ENCODE assay signal across 20 mouse cellular contexts in the genomic region with DNA sequence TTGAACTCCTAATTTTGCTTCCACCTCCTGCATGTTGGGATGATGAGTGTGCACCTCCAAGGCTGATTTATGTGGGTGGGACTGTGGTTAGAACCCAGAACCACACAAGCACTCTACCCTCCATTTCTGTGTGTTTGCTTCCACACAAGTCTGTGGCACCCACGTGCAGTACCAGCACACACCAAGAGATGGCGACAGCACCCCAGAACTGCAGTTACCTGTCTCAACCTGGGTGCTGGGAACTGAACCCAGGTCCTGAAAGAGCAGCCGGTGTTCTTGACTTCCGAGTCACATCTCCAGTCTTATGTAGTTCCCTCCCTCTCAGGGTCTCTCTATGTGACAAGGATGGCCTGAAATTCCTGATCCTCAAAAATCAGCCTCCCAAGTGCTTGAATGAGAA. TPM values are rescaled to one million over a fixed set of nuclear protein-coding genes. Genes with fewer than 3 reads are reported as not detected.
DNase-seq lines count a peak whose midpoint lies in the region; ATAC-seq and TF ChIP-seq lines count a peak whose summit lies in the region.
"Had no signal": no experiment of that assay in that cellular context is flagged by ENCODE, and none has a peak within 500 bp of the region (broad histone marks: within the 10 kb centered on the region; RNA-seq: fewer than 3 reads in every experiment).

No protein-coding gene starts in this region.

- TF ChIP-seq POLR2A in cerebellum, adult 2 months (IDR thresholded peaks at IDR 0.05; ENCODE audit: borderline replicate concordance, insufficient read depth, low read length): no peak
- TF ChIP-seq POLR2A in testis, adult 2 months (IDR thresholded peaks at IDR 0.05; ENCODE audit: control insufficient read depth, low read depth, low read length): no peak

- no peak overlapping the region for H3K4me3 ChIP-seq in cerebellum, adult 2 months (replicated peaks; ENCODE audit: insufficient read depth, low read depth, low read length)
- no peak overlapping the region for H3K4me3 ChIP-seq in kidney, postnatal 0 days (replicated peaks; ENCODE audit: low read depth, low read length)
- H3K4me3 ChIP-seq in kidney, embryonic 15.5 days (replicated peaks): no peak overlapping the region
- H3K4me3 ChIP-seq in testis, adult 2 months (ENCODE audit: control insufficient read depth, low read depth, low read length): no peak overlapping the region
- no peak overlapping the region for H3K4me3 ChIP-seq in stomach, postnatal 0 days (ENCODE audit: low read depth, low read length)
- H3K4me3 ChIP-seq: embryonic facial prominence, embryonic 12.5 days; forebrain, embryonic 10.5 days; heart, embryonic 15.5 days; myocyte had no signal

- 90% methylated on average over 4 of the region's 4 CpGs for WGBS in cerebellum, adult 2 months
- 88% methylated on average over 4 of the region's 4 CpGs for WGBS in kidney, postnatal 0 days
- WGBS in kidney, embryonic 15.5 days: 91% methylated on average over 4 of the region's 4 CpGs
- 89% methylated on average over 4 of the region's 4 CpGs for WGBS in stomach, postnatal 0 days

- H3K4me2 ChIP-seq in kidney, postnatal 0 days (ENCODE audit: low read length): no peak overlapping the region
- H3K4me2 ChIP-seq in kidney, embryonic 15.5 days: no peak overlapping the region
- H3K4me2 ChIP-seq in stomach, postnatal 0 days (replicated peaks; ENCODE audit: low read depth): no peak overlapping the region
- H3K4me2 ChIP-seq: embryonic facial prominence, embryonic 12.5 days; heart, embryonic 15.5 days had no signal

- H3K9me3 ChIP-seq in kidney, postnatal 0 days (replicated peaks; ENCODE audit: low read length): no peaks in the 10 kb centered on the region
- peaks cover 5% of the 10 kb centered on the region for H3K9me3 ChIP-seq in kidney, embryonic 15.5 days (replicated peaks)
- no peaks in the 10 kb centered on the region for H3K9me3 ChIP-seq in stomach, postnatal 0 days (ENCODE audit: control insufficient read depth, low read length)
- H3K9me3 ChIP-seq: embryonic facial prominence, embryonic 12.5 days; heart, embryonic 15.5 days had no signal

- H3K36me3 ChIP-seq in kidney, postnatal 0 days (ENCODE audit: insufficient read depth, low read length): no peaks in the 10 kb centered on the region
- H3K36me3 ChIP-seq in kidney, embryonic 15.5 days: no peaks in the 10 kb centered on the region
- no peaks in the 10 kb centered on the region for H3K36me3 ChIP-seq in testis, adult 2 months (ENCODE audit: control insufficient read depth, insufficient read depth, low read length)
- no peaks in the 10 kb centered on the region for H3K36me3 ChIP-seq in stomach, postnatal 0 days (ENCODE audit: control insufficient read depth, insufficient read depth, low read length)
- H3K36me3 ChIP-seq: embryonic facial prominence, embryonic 12.5 days; forebrain, embryonic 10.5 days; heart, embryonic 15.5 days had no signal

- H3K27ac ChIP-seq in cerebellum, adult 2 months (ENCODE audit: insufficient read depth, low read length): no peak overlapping the region
- no peak overlapping the region for H3K27ac ChIP-seq in kidney, postnatal 0 days
- H3K27ac ChIP-seq in kidney, embryonic 15.5 days: no peak overlapping the region
- H3K27ac ChIP-seq in testis, adult 2 months (ENCODE audit: control insufficient read depth, insufficient read depth, low read depth, low read length): no peak overlapping the region
- no peak overlapping the region for H3K27ac ChIP-seq in stomach, postnatal 0 days (replicated peaks)
- H3K27ac ChIP-seq: embryonic facial prominence, embryonic 12.5 days; forebrain, embryonic 10.5 days; heart, embryonic 15.5 days had no signal

- ATAC-seq in kidney, postnatal 0 days (replicated peaks; ENCODE audit: low FRiP score, low read depth): no peak
- no peak for ATAC-seq in kidney, embryonic 15.5 days (replicated peaks; ENCODE audit: low FRiP score)
- no peak for ATAC-seq in stomach, postnatal 0 days (ENCODE audit: low FRiP score, low TSS enrichment)
- ATAC-seq: intestine, embryonic 16.5 days had no signal

- TF ChIP-seq CTCF in cerebellum, adult 2 months (IDR thresholded peaks at IDR 0.05; ENCODE audit: borderline replicate concordance, insufficient read depth, low read depth, low read length): peak; percentile 36; the same call in 1 of the 2 replicates
- TF ChIP-seq CTCF in kidney, postnatal 0 days (IDR thresholded peaks at IDR 0.05; ENCODE audit: low read depth): peak; percentile 29; the same call in 1 of the 2 replicates
- peak; percentile 36; the same call in 1 of the 2 replicates for TF ChIP-seq CTCF in testis, adult 2 months (IDR thresholded peaks at IDR 0.05; ENCODE audit: control insufficient read depth, insufficient read depth, insufficient replicate concordance, low read depth, low read length)
- peak; percentile 53 for TF ChIP-seq CTCF in stomach, postnatal 0 days (IDR thresholded peaks at IDR 0.05; ENCODE audit: low read depth)

- TF ChIP-seq EP300 in stomach, postnatal 0 days (optimal IDR thresholded peaks at IDR 0.05): no peak

- DNase-seq in cerebellum, adult 2 months: no peak
- DNase-seq in cerebellum, postnatal 36 days: no peak
- DNase-seq in kidney, postnatal 0 days (ENCODE audit: low spot score): no peak
- no peak for DNase-seq in testis, postnatal 14 days (ENCODE audit: low spot score)
- DNase-seq in stomach, postnatal 0 days (ENCODE audit: low spot score): no peak
- DNase-seq in retina, postnatal 1 day: no peak
- DNase-seq: adrenal gland, adult 8-10 months; kidney, postnatal 14 days; layer of hippocampus, adult 9-11 months; liver; lung, postnatal 10 days had no signal

- H3K27me3 ChIP-seq in cerebellum, adult 2 months (ENCODE audit: control insufficient read depth, insufficient read depth, low read length): no peaks in the 10 kb centered on the region
- peaks cover 5% of the 10 kb centered on the region; the same call in 1 of the 2 replicates for H3K27me3 ChIP-seq in kidney, postnatal 0 days (ENCODE audit: insufficient read depth, low read length)
- H3K27me3 ChIP-seq in kidney, embryonic 15.5 days: peaks cover 42% of the 10 kb centered on the region
- no peaks in the 10 kb centered on the region for H3K27me3 ChIP-seq in testis, adult 2 months (ENCODE audit: control insufficient read depth, insufficient read depth, low read length)
- H3K27me3 ChIP-seq in stomach, postnatal 0 days (ENCODE audit: control insufficient read depth, insufficient read depth, low read length): 0 out of 2 replicates have a peak, but pooled peaks cover 3% of the 10 kb centered on the region

- no peak overlapping the region for H3K9ac ChIP-seq in kidney, postnatal 0 days (ENCODE audit: low read depth, low read length)
- H3K9ac ChIP-seq in kidney, embryonic 15.5 days: no peak overlapping the region
- no peak overlapping the region for H3K9ac ChIP-seq in stomach, postnatal 0 days (ENCODE audit: low read length)
- H3K9ac ChIP-seq: embryonic facial prominence, embryonic 12.5 days; heart, embryonic 15.5 days had no signal

- H3K4me1 ChIP-seq in cerebellum, adult 2 months (ENCODE audit: control insufficient read depth, insufficient read depth, low read length): no peaks in the 10 kb centered on the region
- peaks cover 8% of the 10 kb centered on the region; the same call in 1 of the 2 replicates for H3K4me1 ChIP-seq in kidney, postnatal 0 days (replicated peaks; ENCODE audit: insufficient read depth, low read length)
- peaks cover 29% of the 10 kb centered on the region for H3K4me1 ChIP-seq in kidney, embryonic 15.5 days
- peaks cover 23% of the 10 kb centered on the region for H3K4me1 ChIP-seq in testis, adult 2 months (ENCODE audit: control insufficient read depth, insufficient read depth, low read length)
- H3K4me1 ChIP-seq in stomach, postnatal 0 days (replicated peaks; ENCODE audit: control insufficient read depth, insufficient read depth): 0 out of 2 replicates have a peak, but pooled peaks cover 4% of the 10 kb centered on the region

RNA-seq across cellular contexts. Expression of gene Nxnl1, which starts 2.4 kb away (rescaled TPM):
- polyA plus RNA-seq in cerebellum, adult 2 months (2012; rRNA removed): 0.10 and 0.11 TPM in 2 replicates
- 0.13 and 0.20 TPM in 2 replicates for polyA plus RNA-seq in kidney, postnatal 0 days (2015; fragmentation: Nextera tagmentation; extraction: Ambion mirVana)
- polyA plus RNA-seq in kidney, embryonic 15.5 days (2015; fragmentation: Nextera tagmentation; extraction: Ambion mirVana): 0.18 and 0.36 TPM in 2 replicates
- polyA plus RNA-seq in testis, adult 2 months (2012; rRNA removed): 0.29 and 0.47 TPM in 2 replicates
- 0.04 and 0.05 TPM in 2 replicates for polyA plus RNA-seq in stomach, postnatal 0 days (2015; fragmentation: Nextera tagmentation; extraction: Ambion mirVana)
- polyA plus RNA-seq: embryonic facial prominence, embryonic 12.5 days; forebrain, embryonic 10.5 days; heart, embryonic 15.5 days; hindbrain, embryonic 11.5 days; intestine, embryonic 16.5 days; spleen, adult 2 months had no signal

RNA-seq across cellular contexts. Expression of gene Slc27a1, which starts 4.7 kb away (rescaled TPM):
- polyA plus RNA-seq in cerebellum, adult 2 months (2012; rRNA removed): 142 and 153 TPM in 2 replicates
- polyA plus RNA-seq in kidney, postnatal 0 days (2015; fragmentation: Nextera tagmentation; extraction: Ambion mirVana): 50.5 and 53.7 TPM in 2 replicates
- 44.5 and 45.3 TPM in 2 replicates for polyA plus RNA-seq in kidney, embryonic 15.5 days (2015; fragmentation: Nextera tagmentation; extraction: Ambion mirVana)
- 72.5 and 82.1 TPM in 2 replicates for polyA plus RNA-seq in testis, adult 2 months (2012; rRNA removed)
- polyA plus RNA-seq in stomach, postnatal 0 days (2015; fragmentation: Nextera tagmentation; extraction: Ambion mirVana): 26.5 and 27.4 TPM in 2 replicates

RNA-seq across cellular contexts. Expression of gene Tmem221, which starts 5.3 kb away (rescaled TPM):
- polyA plus RNA-seq in cerebellum, adult 2 months (2012; rRNA removed): 0.21 and 0.26 TPM in 2 replicates
- 17.1 and 19.1 TPM in 2 replicates for polyA plus RNA-seq in kidney, postnatal 0 days (2015; fragmentation: Nextera tagmentation; extraction: Ambion mirVana)
- 10.6 and 12.8 TPM in 2 replicates for polyA plus RNA-seq in kidney, embryonic 15.5 days (2015; fragmentation: Nextera tagmentation; extraction: Ambion mirVana)
- polyA plus RNA-seq in testis, adult 2 months (2012; rRNA removed): 0.86 and 0.88 TPM in 2 replicates
- 1.0 and 1.4 TPM in 2 replicates for polyA plus RNA-seq in stomach, postnatal 0 days (2015; fragmentation: Nextera tagmentation; extraction: Ambion mirVana)

RNA-seq across cellular contexts. Expression of gene Mvb12a, which starts 21.3 kb away (rescaled TPM):
- polyA plus RNA-seq in cerebellum, adult 2 months (2012; rRNA removed): 113 and 118 TPM in 2 replicates
- polyA plus RNA-seq in kidney, postnatal 0 days (2015; fragmentation: Nextera tagmentation; extraction: Ambion mirVana): 129 and 131 TPM in 2 replicates
- 98.3 and 99.8 TPM in 2 replicates for polyA plus RNA-seq in kidney, embryonic 15.5 days (2015; fragmentation: Nextera tagmentation; extraction: Ambion mirVana)
- polyA plus RNA-seq in testis, adult 2 months (2012; rRNA removed): 55.1 and 61.7 TPM in 2 replicates
- polyA plus RNA-seq in stomach, postnatal 0 days (2015; fragmentation: Nextera tagmentation; extraction: Ambion mirVana): 103 TPM in 2 replicates

RNA-seq across cellular contexts. Expression of gene Bst2, which starts 26.7 kb away (rescaled TPM):
- polyA plus RNA-seq in cerebellum, adult 2 months (2012; rRNA removed): 13.6 and 17.3 TPM in 2 replicates
- 106 and 124 TPM in 2 replicates for polyA plus RNA-seq in kidney, postnatal 0 days (2015; fragmentation: Nextera tagmentation; extraction: Ambion mirVana)
- 50.2 and 53.0 TPM in 2 replicates for polyA plus RNA-seq in kidney, embryonic 15.5 days (2015; fragmentation: Nextera tagmentation; extraction: Ambion mirVana)
- 16.0 and 19.8 TPM in 2 replicates for polyA plus RNA-seq in testis, adult 2 months (2012; rRNA removed)
- 32.8 and 34.2 TPM in 2 replicates for polyA plus RNA-seq in stomach, postnatal 0 days (2015; fragmentation: Nextera tagmentation; extraction: Ambion mirVana)
